Mouse (Mus musculus) C2C12 (cell line): ENCODE data around the gene Stat5b.

Source experiments
- CTCF ChIP-seq: IDR thresholded peaks from one replicate; pipeline ENCODE4 v1.5.1; 2011; ENCODE audit not compliant: control insufficient read depth, insufficient read depth, insufficient read length
- USF1 ChIP-seq: IDR thresholded peaks from one replicate; pipeline ENCODE4 v1.6.1; 2011; ENCODE audit warnings: low read depth, mild to moderate bottlenecking, control low read depth, moderate library complexity

DNA sequence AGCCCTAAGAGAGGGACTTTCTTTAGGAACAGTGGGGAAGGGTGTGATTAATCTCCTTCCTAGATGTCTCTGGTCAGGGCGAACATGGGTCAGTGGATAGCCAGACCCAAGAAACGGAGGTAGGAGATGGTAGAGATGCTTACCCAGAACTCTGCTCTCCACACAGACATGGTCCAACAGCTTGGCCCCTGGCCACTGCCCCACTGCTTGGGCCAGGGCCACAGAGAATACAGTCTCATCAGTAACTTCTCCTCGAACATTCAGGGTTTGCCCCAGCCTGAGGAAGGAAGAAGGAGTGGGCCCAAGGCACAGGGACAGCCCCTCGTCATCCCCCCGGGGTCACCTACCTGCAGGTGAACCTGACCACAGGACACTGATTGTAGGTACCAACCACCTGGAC is 82.7 kb downstream of the Stat5b start:
- TF ChIP-seq CTCF (no peak), USF1 (no peak)
